Mouse (Mus musculus) midbrain, embryonic 10.5 days (tissue): ENCODE measurements at regions not wholly inside any gene's neighbourhood (a gene's known extent, or its start where the extent isn't known, plus 50 kb on each side); places are given as distances from the start of the nearest gene placed in this dataset.

Experiments used
- DNase-seq: peaks from one replicate; pipeline ENCODE4 v3.0.0-alpha.2; 2017; ENCODE audit warnings: low spot score
- H3K27ac ChIP-seq: fragments of 300-500 bp; sonication (generic); replicated peaks from 2 replicates; pipeline ENCODE4 v1.5.1; 2016; ENCODE audit warnings: mild to moderate bottlenecking
- H3K27me3 ChIP-seq: fragments of 300-500 bp; sonication (generic); 2 replicates; pipeline ENCODE4 v1.6.1; 2016; ENCODE audit warnings: low read depth, mild to moderate bottlenecking; ENCODE audit not compliant: poor library complexity, severe bottlenecking
- H3K36me3 ChIP-seq: fragments of 300-500 bp; sonication (generic); 2 replicates; pipeline ENCODE4 v1.6.1; 2016; ENCODE audit warnings: mild to moderate bottlenecking, moderate library complexity
- H3K4me1 ChIP-seq: fragments of 300-500 bp; sonication (generic); 2 replicates; pipeline ENCODE4 v1.6.1; 2016
- H3K4me3 ChIP-seq: fragments of 300-500 bp; sonication (generic); 2 replicates; pipeline ENCODE4 v1.5.1; 2016; ENCODE audit warnings: mild to moderate bottlenecking, moderate library complexity
- H3K9me3 ChIP-seq: fragments of 300-500 bp; sonication (generic); replicated peaks from 2 replicates; pipeline ENCODE4 v1.6.1; 2016; ENCODE audit warnings: mild to moderate bottlenecking
- WGBS: fragments of 180-500 bp; shearing (Covaris S2); methylation state at CpG from one replicate; pipeline ENCODE4 v1.1.7; 2016; 5-methylcytosine and 5-hydroxymethylcytosine counted together

DNA sequence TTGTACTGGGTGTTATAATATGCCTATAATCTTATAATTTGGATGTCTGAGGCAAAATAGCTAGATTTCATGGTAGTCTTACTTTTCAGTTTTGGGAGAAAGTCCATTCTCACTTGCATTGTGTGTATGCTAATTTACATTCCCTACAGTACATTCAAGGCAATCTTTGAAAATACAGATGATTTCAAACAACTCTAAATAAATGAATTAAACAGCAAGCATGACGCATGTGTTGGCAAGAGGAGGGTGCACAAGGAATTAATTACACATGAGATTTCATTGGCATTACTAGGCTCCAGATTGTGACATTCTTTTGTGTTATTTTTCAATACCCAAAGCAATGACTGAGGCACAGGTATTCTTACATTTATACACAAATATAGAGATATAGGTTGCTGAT lies 495.2 kb upstream of the Cypt12 start:
- H3K4me1 ChIP-seq: no peaks in the 10 kb centered on the region
- no peak for DNase-seq
- no peaks in the 10 kb centered on the region for H3K27me3 ChIP-seq
- no peaks in the 10 kb centered on the region for H3K9me3 ChIP-seq
- H3K4me3 ChIP-seq: no peak overlapping the region
- H3K36me3 ChIP-seq: no peaks in the 10 kb centered on the region
- no peak overlapping the region for H3K27ac ChIP-seq
- 83% methylated on average over 1 of the region's 1 CpGs for WGBS

DNA sequence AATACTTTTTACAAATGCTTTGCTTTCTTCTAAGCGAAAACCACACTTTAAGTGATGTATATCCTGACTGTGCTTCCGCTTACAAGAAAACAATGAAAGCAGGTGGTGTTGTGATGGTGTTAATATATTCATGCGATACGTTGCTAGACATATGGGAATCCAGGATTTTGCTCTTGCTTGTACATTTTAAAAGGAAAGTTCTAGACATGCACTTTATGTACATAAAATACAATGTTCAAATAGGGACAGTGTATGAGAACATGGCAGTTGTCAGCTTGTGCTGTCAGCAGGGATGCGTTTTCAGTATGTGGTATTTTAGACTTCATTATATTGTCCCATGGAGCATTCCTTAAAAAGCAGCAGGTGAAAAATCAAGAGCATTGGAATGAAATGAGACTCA lies 487.7 kb upstream of the Cypt12 start:
- Histone ChIP-seq H3K27ac (no peak overlapping the region), H3K36me3 (no peaks in the 10 kb centered on the region), H3K4me1 (no peaks in the 10 kb centered on the region), H3K4me3 (no peak overlapping the region), H3K9me3 (no peaks in the 10 kb centered on the region), H3K27me3 (no peaks in the 10 kb centered on the region)
- WGBS: 92% methylated on average over 5 of the region's 5 CpGs
- DNase-seq: no peak

DNA sequence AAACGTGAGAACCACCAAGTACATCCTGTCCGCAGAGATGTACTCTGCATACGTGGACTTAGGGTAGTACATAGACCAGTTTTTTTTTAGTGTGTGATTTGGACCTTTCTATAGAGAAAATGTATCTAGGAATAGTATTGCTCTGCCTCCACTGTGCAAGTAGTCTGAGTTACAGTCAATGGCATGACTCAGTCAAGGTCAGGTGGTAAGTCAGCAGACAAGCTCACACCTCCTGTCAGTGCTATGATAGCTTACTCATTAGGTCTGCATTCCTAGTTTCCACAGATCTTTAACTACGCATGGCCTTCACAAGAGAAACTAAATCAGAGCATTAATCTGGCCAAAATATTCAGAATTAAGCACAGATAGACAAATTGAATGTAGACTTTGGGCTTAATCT lies 486.8 kb upstream of the Cypt12 start:
- H3K4me3 ChIP-seq: no peak overlapping the region
- no peaks in the 10 kb centered on the region for H3K4me1 ChIP-seq
- H3K9me3 ChIP-seq: no peaks in the 10 kb centered on the region
- H3K27me3 ChIP-seq: no peaks in the 10 kb centered on the region
- DNase-seq: no peak
- WGBS: 84% methylated on average over 4 of the region's 4 CpGs
- no peak overlapping the region for H3K27ac ChIP-seq
- no peaks in the 10 kb centered on the region for H3K36me3 ChIP-seq

DNA sequence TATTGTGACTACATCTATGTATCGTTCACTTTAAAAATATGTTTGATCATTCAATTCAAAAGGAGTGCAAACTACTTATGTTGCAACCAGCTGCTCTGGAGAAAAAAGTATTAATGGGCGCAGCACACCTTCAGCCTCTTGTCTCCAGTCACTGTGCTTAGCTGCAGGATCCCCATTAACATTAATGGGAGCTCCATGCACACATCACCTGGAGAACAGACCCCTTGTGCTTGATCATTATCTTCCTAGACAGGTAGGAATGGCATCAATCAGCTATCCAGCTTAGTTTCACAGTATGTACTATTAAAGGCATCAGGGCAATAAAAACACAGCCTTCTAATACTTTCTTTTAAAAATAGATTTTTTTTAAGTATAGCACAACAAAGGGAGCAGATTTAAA lies 474.4 kb upstream of the Cypt12 start:
- no peaks in the 10 kb centered on the region for H3K9me3 ChIP-seq
- no peak overlapping the region for H3K27ac ChIP-seq
- WGBS: 88% methylated on average over 2 of the region's 2 CpGs
- H3K36me3 ChIP-seq: no peaks in the 10 kb centered on the region
- H3K27me3 ChIP-seq: no peaks in the 10 kb centered on the region
- H3K4me3 ChIP-seq: no peak overlapping the region
- H3K4me1 ChIP-seq: no peaks in the 10 kb centered on the region
- DNase-seq: no peak

DNA sequence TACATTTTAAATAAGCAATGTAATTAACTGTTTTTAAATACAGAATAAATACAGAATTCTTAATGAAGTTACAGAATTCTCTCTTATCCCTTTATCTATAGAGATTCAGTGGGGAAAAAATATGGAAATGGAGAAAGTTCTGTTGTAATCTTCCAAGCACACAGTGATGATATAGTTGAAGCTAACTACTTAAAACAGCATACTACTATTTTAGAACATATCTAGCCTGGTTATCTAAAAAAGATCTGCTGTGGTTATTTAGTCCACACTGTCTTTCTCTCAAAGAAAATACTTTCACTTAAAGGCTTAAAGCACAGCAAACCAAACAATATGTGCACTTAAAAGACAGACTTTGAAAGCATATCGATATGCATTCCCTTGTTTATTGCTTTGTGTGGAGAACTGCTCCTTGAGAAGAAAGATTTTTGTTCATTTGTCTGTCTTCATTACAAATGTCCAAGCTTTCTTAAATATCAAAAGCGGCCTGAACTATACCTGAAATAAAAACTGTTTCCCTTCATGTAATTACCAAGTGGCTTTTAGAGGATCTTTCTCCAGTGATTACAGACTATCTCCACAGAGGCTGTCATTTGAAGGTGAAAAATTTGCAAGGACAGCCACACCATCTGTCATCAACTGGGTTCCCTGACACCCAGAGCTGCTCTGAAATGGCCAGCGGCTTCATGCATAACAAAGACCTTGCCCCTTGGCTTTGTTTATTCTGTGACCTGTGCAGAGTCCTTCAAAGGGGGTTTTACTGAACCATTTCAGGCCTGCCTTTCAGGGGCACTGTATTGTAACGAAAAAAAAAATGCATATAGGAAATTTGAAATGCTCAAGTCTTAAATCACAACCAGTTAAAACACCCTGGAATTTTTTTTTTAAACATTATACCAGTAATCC lies 458.7 kb upstream of the Cypt12 start:
- Histone ChIP-seq H3K4me3 (peak overlapping the region; percentile 0; the same call in 1 of the 2 replicates), H3K4me1 (peaks cover 34% of the 10 kb centered on the region), H3K9me3 (no peaks in the 10 kb centered on the region), H3K27ac (peak overlapping the region; percentile 84), H3K36me3 (no peaks in the 10 kb centered on the region), H3K27me3 (no peaks in the 10 kb centered on the region)
- 10% methylated on average over 4 of the region's 4 CpGs for WGBS
- peak; percentile 70 for DNase-seq

DNA sequence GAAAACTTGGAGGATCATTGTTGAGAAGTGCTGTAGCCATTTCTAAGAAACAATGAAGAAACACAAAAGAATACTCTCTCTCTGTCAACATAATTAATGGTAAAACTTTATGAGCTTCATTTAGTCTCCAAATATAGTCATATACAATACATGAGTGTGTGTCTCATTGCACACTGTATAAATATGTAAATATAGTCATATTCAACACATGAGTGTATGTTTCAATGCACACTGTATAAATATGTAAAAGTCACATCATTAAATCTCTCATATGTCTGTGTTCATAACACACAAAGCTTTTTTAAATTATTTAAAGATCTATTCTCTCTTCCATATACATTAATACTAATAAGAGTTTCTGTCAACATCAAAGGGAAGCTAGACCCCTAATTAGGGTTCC lies 457.6 kb upstream of the Cypt12 start:
- DNase-seq: no peak
- no peaks in the 10 kb centered on the region for H3K9me3 ChIP-seq
- H3K27me3 ChIP-seq: no peaks in the 10 kb centered on the region
- peak overlapping the region; percentile 84 for H3K27ac ChIP-seq
- H3K36me3 ChIP-seq: no peaks in the 10 kb centered on the region
- peaks cover 34% of the 10 kb centered on the region for H3K4me1 ChIP-seq
- H3K4me3 ChIP-seq: no peak overlapping the region

DNA sequence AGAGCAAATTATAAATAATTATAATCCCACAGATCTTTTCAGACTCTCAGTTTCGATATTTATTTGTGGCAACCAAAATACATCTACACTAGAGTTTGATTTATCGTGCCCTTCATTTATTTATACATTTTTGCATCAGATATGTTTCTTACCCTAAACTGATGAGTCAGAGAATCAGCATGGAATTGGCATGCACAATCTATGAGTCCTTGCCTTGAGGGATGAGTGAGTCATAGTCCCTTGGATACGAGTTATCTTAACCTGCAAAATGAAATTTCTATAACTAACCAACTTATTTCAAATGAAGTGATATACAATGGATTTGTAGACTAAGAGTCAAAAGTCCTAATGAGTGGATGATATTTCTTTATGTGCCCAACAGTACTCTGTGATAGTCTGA lies 449.9 kb upstream of the Cypt12 start:
- no peaks in the 10 kb centered on the region for H3K27me3 ChIP-seq
- no peak overlapping the region for H3K4me3 ChIP-seq
- no peaks in the 10 kb centered on the region for H3K4me1 ChIP-seq
- DNase-seq: no peak
- H3K36me3 ChIP-seq: no peaks in the 10 kb centered on the region; the same call in 1 of the 2 replicates
- no peak overlapping the region for H3K27ac ChIP-seq
- WGBS: 91% methylated on average over 3 of the region's 3 CpGs
- no peaks in the 10 kb centered on the region for H3K9me3 ChIP-seq

DNA sequence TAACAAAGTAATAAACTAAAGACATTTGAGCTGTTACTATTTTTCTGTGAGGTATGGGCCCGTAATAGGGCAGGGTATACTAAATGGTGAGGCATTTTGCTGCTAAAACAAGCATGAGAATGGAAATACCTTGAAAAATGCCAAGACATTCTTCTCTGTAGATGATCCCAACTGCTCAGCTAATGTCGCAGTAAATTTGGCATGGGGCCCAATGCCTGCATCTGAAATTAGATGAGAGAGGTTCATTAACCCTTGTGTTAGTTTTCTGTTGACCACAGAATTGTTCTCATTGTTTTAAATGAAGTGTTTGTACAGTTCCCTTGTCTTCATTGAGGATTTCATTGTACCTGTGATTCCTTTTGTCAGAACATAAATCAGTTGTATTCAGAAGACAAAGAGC lies 446.7 kb upstream of the Cypt12 start:
- no peaks in the 10 kb centered on the region for H3K4me1 ChIP-seq
- H3K9me3 ChIP-seq: no peaks in the 10 kb centered on the region
- H3K27me3 ChIP-seq: no peaks in the 10 kb centered on the region
- no peak overlapping the region for H3K4me3 ChIP-seq
- no peak for DNase-seq
- WGBS: 84% methylated on average over 2 of the region's 2 CpGs
- no peak overlapping the region for H3K27ac ChIP-seq
- H3K36me3 ChIP-seq: no peaks in the 10 kb centered on the region; the same call in 1 of the 2 replicates

DNA sequence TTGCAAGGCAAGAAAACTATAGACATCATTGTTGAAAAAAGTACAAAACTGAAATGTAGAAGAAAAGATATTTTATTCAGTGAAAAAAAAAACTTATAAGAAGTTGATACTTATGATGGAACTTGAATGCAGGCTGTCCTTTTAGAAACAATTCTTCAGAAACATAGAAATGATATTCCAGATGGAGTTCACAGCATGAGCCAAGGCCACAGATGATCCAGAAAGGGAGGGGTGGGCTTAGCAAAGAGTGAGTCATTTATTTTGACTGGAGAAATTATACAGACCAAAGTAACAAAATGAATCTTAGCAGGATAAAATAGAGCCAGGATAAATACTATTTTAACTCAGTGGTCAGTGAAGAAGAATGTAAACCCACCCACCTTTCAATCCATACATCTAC lies 406.9 kb upstream of the Cypt12 start:
- H3K4me1 ChIP-seq: no peaks in the 10 kb centered on the region
- H3K4me3 ChIP-seq: no peak overlapping the region
- DNase-seq: no peak
- no peak overlapping the region for H3K27ac ChIP-seq
- H3K36me3 ChIP-seq: no peaks in the 10 kb centered on the region
- H3K27me3 ChIP-seq: no peaks in the 10 kb centered on the region
- H3K9me3 ChIP-seq: 0 out of 2 replicates have a peak, but pooled peaks cover 3% of the 10 kb centered on the region

DNA sequence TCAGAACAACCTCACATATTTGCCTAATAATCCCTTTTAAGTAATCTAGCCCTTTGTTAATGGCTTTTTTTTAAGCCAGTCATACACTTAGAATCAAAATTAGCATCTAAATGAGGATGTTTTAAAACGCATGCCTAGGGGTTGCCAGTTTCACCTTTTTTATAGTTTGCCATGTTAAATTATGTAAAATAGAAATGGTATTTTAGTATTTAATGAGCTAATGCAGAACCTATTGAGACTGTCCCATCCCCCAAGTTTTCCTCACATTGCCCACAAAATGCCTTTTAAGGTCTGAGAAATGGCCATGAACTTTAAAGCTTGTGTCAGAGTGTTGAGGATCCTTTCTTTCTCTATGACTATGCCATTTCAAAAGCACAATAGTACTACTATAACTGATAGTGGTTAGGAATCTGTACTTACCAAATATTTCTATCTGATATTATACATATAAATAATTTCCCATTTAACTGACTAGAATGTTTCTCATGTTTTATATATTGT lies 400.6 kb upstream of the Cypt12 start:
- WGBS: 45% methylated on average over 1 of the region's 1 CpGs
- no peak for DNase-seq
- no peaks in the 10 kb centered on the region for H3K36me3 ChIP-seq
- peaks cover 3% of the 10 kb centered on the region; the same call in 1 of the 2 replicates for H3K4me1 ChIP-seq
- no peaks in the 10 kb centered on the region for H3K27me3 ChIP-seq
- H3K27ac ChIP-seq: no peak overlapping the region
- H3K9me3 ChIP-seq: 0 out of 2 replicates have a peak, but pooled peaks cover 3% of the 10 kb centered on the region
- no peak overlapping the region for H3K4me3 ChIP-seq

DNA sequence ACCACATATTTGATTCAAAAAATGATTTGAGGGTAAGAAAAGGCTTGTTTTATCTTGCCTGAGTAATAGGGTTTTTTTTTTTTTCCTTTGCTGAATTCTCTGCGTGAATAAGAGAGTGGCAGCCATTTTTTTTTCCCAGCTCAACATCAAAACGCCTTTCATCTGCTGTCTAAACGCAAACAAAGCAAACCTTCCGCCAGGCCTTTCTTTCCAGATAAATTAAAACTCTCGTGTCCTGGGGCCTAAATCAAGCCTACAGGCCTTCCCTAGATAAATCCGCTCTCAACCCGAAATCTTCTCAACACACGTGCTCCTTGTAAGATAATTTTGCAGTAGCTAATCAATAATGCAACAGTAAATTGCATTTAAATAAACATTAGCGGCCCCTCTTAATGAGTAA lies 365.7 kb upstream of the Cypt12 start:
- WGBS: 54% methylated on average over 9 of the region's 9 CpGs
- Histone ChIP-seq H3K36me3 (no peaks in the 10 kb centered on the region), H3K4me3 (no peak overlapping the region), H3K4me1 (peaks cover 10% of the 10 kb centered on the region), H3K9me3 (no peaks in the 10 kb centered on the region), H3K27me3 (no peaks in the 10 kb centered on the region), H3K27ac (peak overlapping the region; percentile 75)
- peak; percentile 31 for DNase-seq

DNA sequence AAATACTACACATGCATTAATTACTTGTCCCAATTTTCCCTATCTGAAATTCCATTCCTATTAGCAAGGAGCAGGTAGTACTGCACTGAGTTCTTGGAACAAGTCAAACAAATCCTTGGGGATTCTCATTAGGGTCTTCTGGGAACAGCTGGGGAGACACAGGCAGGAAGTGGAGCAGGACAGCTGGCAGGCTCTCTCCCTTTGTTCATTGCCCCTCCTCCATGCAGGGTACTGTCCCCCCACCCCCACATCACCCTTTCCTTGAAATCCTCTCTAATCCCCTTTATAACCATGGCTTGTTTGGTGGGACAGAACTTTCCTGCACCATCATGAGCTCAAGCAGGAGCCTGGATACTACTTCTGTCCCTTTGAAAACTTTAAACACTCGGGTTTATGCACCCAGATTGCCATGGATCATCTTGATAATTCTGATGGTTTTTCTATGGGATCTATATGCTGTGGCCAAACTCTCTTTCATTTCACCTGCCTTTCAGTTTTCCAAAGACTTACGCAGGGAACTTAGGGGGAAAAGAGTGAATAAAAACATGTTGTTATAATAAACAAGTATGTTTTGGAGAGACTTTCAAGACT lies 358.2 kb upstream of the Cypt12 start:
- DNase-seq: peak; percentile 66
- WGBS: 38% methylated on average over 2 of the region's 2 CpGs
- Histone ChIP-seq H3K4me3 (no peak overlapping the region), H3K4me1 (peaks cover 22% of the 10 kb centered on the region), H3K9me3 (no peaks in the 10 kb centered on the region), H3K27ac (peak overlapping the region; percentile 69), H3K27me3 (no peaks in the 10 kb centered on the region), H3K36me3 (no peaks in the 10 kb centered on the region)

DNA sequence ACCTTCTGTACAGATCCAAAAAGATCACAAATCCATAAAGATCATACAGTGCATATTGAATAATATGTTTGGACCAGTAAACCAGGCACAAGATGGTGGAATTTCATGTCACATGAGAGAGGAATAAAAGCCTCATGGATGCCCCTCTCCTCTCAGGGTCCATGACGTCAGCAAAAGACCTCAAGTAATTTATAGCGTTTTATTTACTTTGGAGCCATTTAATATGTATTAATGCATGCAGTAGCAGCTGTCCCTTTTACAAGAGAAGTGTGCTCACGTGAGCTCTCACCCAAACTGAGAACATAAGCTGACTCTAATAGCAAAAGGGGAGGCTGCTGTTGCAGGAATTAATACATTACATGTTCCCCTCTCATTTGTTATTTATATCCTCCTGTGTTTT lies 355.7 kb upstream of the Cypt12 start:
- Histone ChIP-seq H3K36me3 (no peaks in the 10 kb centered on the region), H3K4me1 (peaks cover 22% of the 10 kb centered on the region), H3K9me3 (no peaks in the 10 kb centered on the region), H3K4me3 (no peak overlapping the region), H3K27me3 (no peaks in the 10 kb centered on the region), H3K27ac (no peak overlapping the region)
- 56% methylated on average over 3 of the region's 3 CpGs for WGBS
- DNase-seq: no peak
